Mouse (Mus musculus) brain, embryonic 14.5 days (tissue): ENCODE data around the gene Celf1.

Source experiments
- CTCF ChIP-seq: fragments of 200-500 bp; IDR thresholded peaks from 2 replicates; pipeline ENCODE4 v1.5.1; 2012; ENCODE audit warnings: inconsistent platforms, mild to moderate bottlenecking, moderate library complexity, borderline replicate concordance; ENCODE audit not compliant: insufficient read depth, insufficient read length; ENCODE audit errors: extremely low read depth
- POLR2A ChIP-seq: fragments of 200-500 bp; IDR thresholded peaks from 2 replicates; pipeline ENCODE4 v1.6.1; 2012; ENCODE audit warnings: mild to moderate bottlenecking, inconsistent platforms, borderline replicate concordance; ENCODE audit not compliant: poor library complexity, insufficient read depth, insufficient read length, severe bottlenecking; ENCODE audit errors: extremely low read depth

- TF ChIP-seq CTCF (no peak), POLR2A (peak; percentile 48; the same call in 1 of the 2 replicates)
Measured at GRCm38 (mm10) chr2:90904076-90904855, 35.9 kb upstream of the Celf1 start, which contains the start of the genes Kbtbd4 and Ndufs3.
